Mouse (Mus musculus): ENCODE measurements around the gene Snrnp27.

DNA sequence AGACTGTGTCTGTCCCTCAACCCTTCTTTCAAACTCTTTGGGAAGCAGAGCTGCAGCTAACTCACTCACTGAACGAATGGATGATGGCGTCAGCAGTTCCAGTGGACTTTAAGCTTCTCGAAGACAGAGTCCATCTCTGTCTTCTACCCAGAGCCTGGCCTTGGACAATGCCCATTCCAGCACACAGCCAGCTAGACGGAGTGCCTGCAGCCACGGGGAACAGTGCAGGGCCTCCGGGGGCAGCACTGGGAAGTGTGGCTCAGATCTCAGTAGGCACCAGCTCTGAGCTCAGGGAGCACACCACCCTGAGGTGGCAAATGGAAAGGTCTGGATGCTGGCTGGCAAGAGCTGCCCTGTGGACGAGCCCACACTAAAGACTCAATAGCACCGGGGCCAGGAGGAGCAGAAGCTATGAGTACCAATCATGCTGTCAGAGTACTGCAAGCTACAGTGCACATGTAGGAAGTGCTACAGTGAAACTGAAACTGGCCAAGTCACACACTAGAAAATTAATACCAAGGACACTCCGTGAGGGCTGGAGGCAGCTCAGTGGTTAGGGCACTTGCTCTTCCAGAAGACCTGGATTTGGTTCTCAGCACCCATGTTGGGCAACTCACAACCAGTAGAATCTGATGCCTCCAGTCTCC, 29.9 kb downstream of the Snrnp27 start:
- no peak for TF ChIP-seq CTCF (conservative IDR thresholded peaks at IDR 0.05; ENCODE audit: low read length)
- TF ChIP-seq NANOG (IDR thresholded peaks at IDR 0.05; ENCODE audit: borderline replicate concordance, low read length): no peak
- TF ChIP-seq POU5F1 (IDR thresholded peaks at IDR 0.05; ENCODE audit: borderline replicate concordance, low read length): no peak
